Mouse (Mus musculus): ENCODE measurements around the gene Nfkbil1. TPM values are rescaled to one million over a fixed set of nuclear protein-coding genes. Genes with fewer than 3 reads are reported as not detected.

Gene Nfkbil1
- polyA plus RNA-seq, 1 experiment, result 15.5 TPM

GRCm38 (mm10) chr17:35263523-35263883, 27.9 kb upstream of the Nfkbil1 start:
- peaks cover 26% of the 10 kb centered on the region for H3K4me1 ChIP-seq (ENCODE audit: control insufficient read depth, insufficient read depth, low read length)
- peak overlapping the region; percentile 86 for H3K4me3 ChIP-seq (ENCODE audit: insufficient read depth, low read length)
- H3K27ac ChIP-seq (ENCODE audit: insufficient read depth, low read depth, low read length), result peak overlapping the region; percentile 60
- TF ChIP-seq CTCF (IDR thresholded peaks at IDR 0.05; ENCODE audit: low read depth, low read length), result no peak
- TF ChIP-seq POLR2A (IDR thresholded peaks at IDR 0.05; ENCODE audit: borderline replicate concordance, low read depth, low read length), result no peak

GRCm38 (mm10) chr17:35262664-35263522, 27.3 kb upstream of the Nfkbil1 start, which contains the start of gene H2-D1:
Gene H2-D1 (plus strand): TSS chr17:35262730.
- H3K27ac ChIP-seq (ENCODE audit: insufficient read depth, low read depth, low read length), result peak within 1 kb of the TSS; percentile 90
- peaks cover 26% of the 10 kb centered on the region for H3K4me1 ChIP-seq (ENCODE audit: control insufficient read depth, insufficient read depth, low read length)
- TF ChIP-seq POLR2A (IDR thresholded peaks at IDR 0.05; ENCODE audit: borderline replicate concordance, low read depth, low read length) (peak; percentile 97), CTCF (IDR thresholded peaks at IDR 0.05; ENCODE audit: low read depth, low read length) (no peak)
- H3K4me3 ChIP-seq (ENCODE audit: insufficient read depth, low read length), result peak within 1 kb of the TSS; percentile 86

- TF ChIP-seq POLR2A (IDR thresholded peaks at IDR 0.05; ENCODE audit: borderline replicate concordance, low read depth, low read length), result no peak
- TF ChIP-seq CTCF (IDR thresholded peaks at IDR 0.05; ENCODE audit: low read depth, low read length), result no peak
- Histone ChIP-seq H3K4me3 (ENCODE audit: insufficient read depth, low read length) (no peak overlapping the region), H3K27ac (ENCODE audit: insufficient read depth, low read depth, low read length) (peak overlapping the region; percentile 90), H3K4me1 (ENCODE audit: control insufficient read depth, insufficient read depth, low read length) (peaks cover 34% of the 10 kb centered on the region)
Measured at GRCm38 (mm10) chr17:35261651-35262050, 26.1 kb upstream of the Nfkbil1 start.

- H3K4me3 ChIP-seq (ENCODE audit: insufficient read depth, low read length), result peak overlapping the region; percentile 25
- no peak for TF ChIP-seq CTCF (IDR thresholded peaks at IDR 0.05; ENCODE audit: low read depth, low read length)
- no peak for TF ChIP-seq POLR2A (IDR thresholded peaks at IDR 0.05; ENCODE audit: borderline replicate concordance, low read depth, low read length)
- peak overlapping the region; percentile 92 for H3K27ac ChIP-seq (ENCODE audit: insufficient read depth, low read depth, low read length)
- H3K4me1 ChIP-seq (ENCODE audit: control insufficient read depth, insufficient read depth, low read length), result peaks cover 45% of the 10 kb centered on the region
Measured at GRCm38 (mm10) chr17:35259621-35260020, 24.0 kb upstream of the Nfkbil1 start.

- Histone ChIP-seq H3K4me3 (ENCODE audit: insufficient read depth, low read length) (peak overlapping the region; percentile 25), H3K27ac (ENCODE audit: insufficient read depth, low read depth, low read length) (peak overlapping the region; percentile 93), H3K4me1 (ENCODE audit: control insufficient read depth, insufficient read depth, low read length) (peaks cover 45% of the 10 kb centered on the region)
- TF ChIP-seq POLR2A (IDR thresholded peaks at IDR 0.05; ENCODE audit: borderline replicate concordance, low read depth, low read length) (no peak), CTCF (IDR thresholded peaks at IDR 0.05; ENCODE audit: low read depth, low read length) (no peak)
Measured at GRCm38 (mm10) chr17:35258492-35259478, 23.2 kb upstream of the Nfkbil1 start.

- Histone ChIP-seq H3K4me1 (ENCODE audit: control insufficient read depth, insufficient read depth, low read length) (peaks cover 45% of the 10 kb centered on the region), H3K27ac (ENCODE audit: insufficient read depth, low read depth, low read length) (peak overlapping the region; percentile 93), H3K4me3 (ENCODE audit: insufficient read depth, low read length) (peak overlapping the region; percentile 51)
- TF ChIP-seq POLR2A (IDR thresholded peaks at IDR 0.05; ENCODE audit: borderline replicate concordance, low read depth, low read length) (no peak), CTCF (IDR thresholded peaks at IDR 0.05; ENCODE audit: low read depth, low read length) (peak; percentile 76; the same call in 1 of the 2 replicates)
Measured at GRCm38 (mm10) chr17:35257824-35258491, 22.4 kb upstream of the Nfkbil1 start.

GRCm38 (mm10) chr17:35257378-35257777, 21.8 kb upstream of the Nfkbil1 start:
- Histone ChIP-seq H3K27ac (ENCODE audit: insufficient read depth, low read depth, low read length) (peak overlapping the region; percentile 93), H3K4me3 (ENCODE audit: insufficient read depth, low read length) (peak overlapping the region; percentile 51; the same call in 1 of the 2 replicates), H3K4me1 (ENCODE audit: control insufficient read depth, insufficient read depth, low read length) (peaks cover 45% of the 10 kb centered on the region)
- no peak for TF ChIP-seq CTCF (IDR thresholded peaks at IDR 0.05; ENCODE audit: low read depth, low read length)
- no peak for TF ChIP-seq POLR2A (IDR thresholded peaks at IDR 0.05; ENCODE audit: borderline replicate concordance, low read depth, low read length)

GRCm38 (mm10) chr17:35255704-35256103, 20.1 kb upstream of the Nfkbil1 start:
- H3K4me1 ChIP-seq (ENCODE audit: control insufficient read depth, insufficient read depth, low read length), result peaks cover 35% of the 10 kb centered on the region
- peak overlapping the region; percentile 5; the same call in 1 of the 2 replicates for H3K27ac ChIP-seq (ENCODE audit: insufficient read depth, low read depth, low read length)
- no peak overlapping the region for H3K4me3 ChIP-seq (ENCODE audit: insufficient read depth, low read length)
- TF ChIP-seq POLR2A (IDR thresholded peaks at IDR 0.05; ENCODE audit: borderline replicate concordance, low read depth, low read length), result no peak
- TF ChIP-seq CTCF (IDR thresholded peaks at IDR 0.05; ENCODE audit: low read depth, low read length), result no peak

GRCm38 (mm10) chr17:35255301-35255700, 19.7 kb upstream of the Nfkbil1 start:
- Histone ChIP-seq H3K27ac (ENCODE audit: insufficient read depth, low read depth, low read length) (peak overlapping the region; percentile 5; the same call in 1 of the 2 replicates), H3K4me3 (ENCODE audit: insufficient read depth, low read length) (no peak overlapping the region), H3K4me1 (ENCODE audit: control insufficient read depth, insufficient read depth, low read length) (peaks cover 35% of the 10 kb centered on the region)
- TF ChIP-seq CTCF (IDR thresholded peaks at IDR 0.05; ENCODE audit: low read depth, low read length), result no peak
- no peak for TF ChIP-seq POLR2A (IDR thresholded peaks at IDR 0.05; ENCODE audit: borderline replicate concordance, low read depth, low read length)

Data from bone marrow macrophage, adult 2 months (primary cell).